Mouse (Mus musculus) kidney, postnatal 0 days (tissue): ENCODE measurements around the gene Unc119b. TPM values are rescaled to one million over a fixed set of nuclear protein-coding genes. Genes with fewer than 3 reads are reported as not detected.
"Not testable (repeated sequence)": the region's sequence is repeated elsewhere in the genome, so short reads cannot be mapped to it uniquely, and the experiment has no call there.

ENCODE experiments used
- ATAC-seq: fragments of 200-750 bp; cut with Nextera tagmentation; replicated peaks from 2 replicates; pipeline ENCODE4 v1.8.0; 2017; ENCODE audit warnings: low read depth, moderate number of reproducible peaks, moderate TSS enrichment, moderate library complexity; ENCODE audit not compliant: low FRiP score
- DNase-seq: peaks from one replicate; pipeline ENCODE4 v3.0.0-alpha.2; 2016; ENCODE audit warnings: low spot score
- H3K27ac ChIP-seq: fragments of 300-500 bp; sonication (generic); 2 replicates; pipeline ENCODE4 v1.5.1; 2014; ENCODE audit warnings: mild to moderate bottlenecking
- H3K27me3 ChIP-seq: fragments of 300-500 bp; sonication (generic); 2 replicates; pipeline ENCODE4 v1.6.1; 2014; ENCODE audit warnings: low read length, mixed read lengths; ENCODE audit not compliant: insufficient read depth
- H3K36me3 ChIP-seq: fragments of 300-500 bp; sonication (generic); 2 replicates; pipeline ENCODE4 v1.6.1; 2014; ENCODE audit warnings: low read length, mixed read lengths; ENCODE audit not compliant: insufficient read depth
- H3K4me1 ChIP-seq: fragments of 300-500 bp; sonication (generic); replicated peaks from 2 replicates; pipeline ENCODE4 v1.6.1; 2014; ENCODE audit warnings: antibody characterized with exemption, low read length, mixed read lengths; ENCODE audit not compliant: insufficient read depth
- H3K4me2 ChIP-seq: fragments of 300-500 bp; sonication (generic); 2 replicates; pipeline ENCODE4 v1.6.1; 2014; ENCODE audit warnings: mild to moderate bottlenecking, low read length, moderate library complexity, mixed read lengths
- H3K4me3 ChIP-seq: fragments of 300-500 bp; sonication (generic); replicated peaks from 2 replicates; pipeline ENCODE4 v1.5.1; 2014; ENCODE audit warnings: low read depth, low read length
- H3K9ac ChIP-seq: fragments of 300-500 bp; sonication (generic); 2 replicates; pipeline ENCODE4 v1.6.1; 2014; ENCODE audit warnings: low read depth, low read length
- H3K9me3 ChIP-seq: fragments of 300-500 bp; sonication (generic); replicated peaks from 2 replicates; pipeline ENCODE4 v1.6.1; 2016; ENCODE audit warnings: low read length, inconsistent platforms, mixed read lengths
- CTCF ChIP-seq: IDR thresholded peaks from 2 replicates; pipeline ENCODE4 v1.5.1; 2016; ENCODE audit warnings: antibody characterized with exemption, low read depth, mild to moderate bottlenecking, moderate library complexity
- WGBS: fragments of 180-500 bp; shearing (Covaris S2); extraction: QIAGEN DNeasy Blood & Tissue Kit; methylation state at CpG from one replicate; pipeline ENCODE4 v1.1.7; 2014; 5-methylcytosine and 5-hydroxymethylcytosine counted together
- polyA plus RNA-seq: library from polyadenylated mRNA; unstranded; fragments of >200 nt; fragmentation: Nextera tagmentation; extraction: Ambion mirVana; gene quantifications from 2 replicates; pipeline ENCODE4 v1.2.1, GENCODE M21; 2015

Gene Unc119b
- polyA plus RNA-seq, 1 experiment from 2014 or later = 40.8 TPM

DNA sequence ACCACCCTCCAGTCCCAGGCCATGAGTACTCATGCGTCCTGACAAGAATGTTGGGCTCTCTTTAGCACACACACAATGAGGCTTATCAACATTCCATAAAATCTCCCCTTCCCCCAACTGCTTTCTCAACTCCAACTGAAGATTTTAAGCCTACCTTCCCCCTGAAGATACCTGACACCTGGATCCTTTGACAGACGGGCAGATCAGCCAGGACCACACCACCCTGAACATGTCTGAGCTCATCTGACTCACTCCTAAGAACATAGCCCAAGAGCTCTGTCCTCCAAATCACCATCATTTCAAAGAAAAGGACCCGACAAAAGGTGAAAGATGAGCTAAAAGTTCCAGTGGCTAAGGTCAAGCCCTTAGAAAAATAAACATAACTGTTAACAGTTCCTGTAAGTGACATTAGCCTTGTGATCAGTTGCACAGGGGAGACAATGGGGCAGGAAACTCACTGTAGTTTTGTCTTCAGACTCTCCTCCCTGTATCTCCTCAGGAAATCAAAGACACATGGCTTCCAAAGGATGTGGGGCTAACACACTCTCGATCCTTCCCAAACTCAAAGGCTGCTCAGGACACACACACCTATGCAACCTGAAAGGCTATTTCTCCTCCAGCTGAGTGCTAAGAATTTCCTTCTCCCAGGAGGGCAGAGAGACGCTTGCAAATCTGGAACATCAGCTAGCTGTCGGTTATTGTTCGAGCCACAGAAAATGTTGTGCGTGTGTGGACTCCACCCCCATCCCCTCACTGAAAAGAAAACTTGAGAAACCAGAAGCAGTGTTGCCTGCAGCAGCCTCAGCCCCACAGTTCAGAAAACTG, 17.6 kb upstream of the Unc119b start:
- peak overlapping the region; percentile 14; the same call in 1 of the 2 replicates for H3K4me2 ChIP-seq
- H3K27ac ChIP-seq = peak overlapping the region; percentile 2; the same call in 1 of the 2 replicates
- H3K4me3 ChIP-seq = no peak overlapping the region
- H3K9me3 ChIP-seq = no peaks in the 10 kb centered on the region
- no peaks in the 10 kb centered on the region for H3K27me3 ChIP-seq
- peaks cover 25% of the 10 kb centered on the region for H3K36me3 ChIP-seq
- WGBS = 14% methylated on average over 8 of the region's 8 CpGs
- H3K4me1 ChIP-seq = peaks cover 34% of the 10 kb centered on the region
- H3K9ac ChIP-seq = no peak overlapping the region
- DNase-seq (no peak), ATAC-seq (no peak)
- TF ChIP-seq CTCF = no peak

- H3K9ac ChIP-seq = no peak overlapping the region
- DNase-seq (peak; percentile 87), ATAC-seq (peak; percentile 68)
- H3K4me1 ChIP-seq = peaks cover 34% of the 10 kb centered on the region
- H3K9me3 ChIP-seq = no peaks in the 10 kb centered on the region
- peak; percentile 15; the same call in 1 of the 2 replicates for TF ChIP-seq CTCF
- H3K27ac ChIP-seq = peak overlapping the region; percentile 73
- WGBS = 37% methylated on average over 13 of the region's 13 CpGs
- no peak overlapping the region for H3K4me3 ChIP-seq
- H3K27me3 ChIP-seq = no peaks in the 10 kb centered on the region
- peak overlapping the region; percentile 6; the same call in 1 of the 2 replicates for H3K4me2 ChIP-seq
- H3K36me3 ChIP-seq = peaks cover 30% of the 10 kb centered on the region
Observed at GRCm38 (mm10) chr5:115151457-115151856, 16.7 kb upstream of the Unc119b start.

GRCm38 (mm10) chr5:115150991-115151390, 16.2 kb upstream of the Unc119b start:
- Histone ChIP-seq H3K9ac (no peak overlapping the region), H3K4me2 (0 out of 2 replicates have a peak overlapping the region, but pooled peaks have one; percentile 6), H3K9me3 (no peaks in the 10 kb centered on the region), H3K4me3 (no peak overlapping the region), H3K27ac (peak overlapping the region; percentile 73), H3K36me3 (peaks cover 30% of the 10 kb centered on the region), H3K27me3 (no peaks in the 10 kb centered on the region), H3K4me1 (peaks cover 33% of the 10 kb centered on the region)
- WGBS = 48% methylated on average over 5 of the region's 5 CpGs
- ATAC-seq (no peak), DNase-seq (no peak)
- TF ChIP-seq CTCF = no peak

- ATAC-seq (no peak), DNase-seq (no peak)
- H3K27me3 ChIP-seq = no peaks in the 10 kb centered on the region
- no peaks in the 10 kb centered on the region for H3K9me3 ChIP-seq
- TF ChIP-seq CTCF = no peak
- WGBS = 86% methylated on average over 14 of the region's 14 CpGs
- H3K4me2 ChIP-seq = no peak overlapping the region
- H3K9ac ChIP-seq = no peak overlapping the region
- peaks cover 25% of the 10 kb centered on the region for H3K4me1 ChIP-seq
- no peak overlapping the region for H3K27ac ChIP-seq
- H3K36me3 ChIP-seq = peaks cover 33% of the 10 kb centered on the region
- H3K4me3 ChIP-seq = no peak overlapping the region
Observed at GRCm38 (mm10) chr5:115149675-115150459, 15.1 kb upstream of the Unc119b start.

- not testable (repeated sequence) for H3K27me3 ChIP-seq, H3K9me3 ChIP-seq, H3K4me3 ChIP-seq, ATAC-seq, H3K9ac ChIP-seq, DNase-seq, H3K27ac ChIP-seq, H3K4me2 ChIP-seq
- Histone ChIP-seq H3K4me1 (peaks cover 25% of the 10 kb centered on the region), H3K36me3 (peaks cover 33% of the 10 kb centered on the region)
- WGBS = no CpG with 5 or more reads among the region's 1 CpGs
Observed at GRCm38 (mm10) chr5:115148872-115149271, 14.1 kb upstream of the Unc119b start.

GRCm38 (mm10) chr5:115148378-115148777, 13.6 kb upstream of the Unc119b start:
- TF ChIP-seq CTCF = no peak
- WGBS = 91% methylated on average over 8 of the region's 8 CpGs
- H3K9ac ChIP-seq = no peak overlapping the region
- no peaks in the 10 kb centered on the region for H3K27me3 ChIP-seq
- H3K36me3 ChIP-seq = peaks cover 33% of the 10 kb centered on the region
- no peak overlapping the region for H3K4me3 ChIP-seq
- DNase-seq = no peak
- no peaks in the 10 kb centered on the region for H3K9me3 ChIP-seq
- ATAC-seq = no peak
- peaks cover 25% of the 10 kb centered on the region for H3K4me1 ChIP-seq
- no peak overlapping the region for H3K4me2 ChIP-seq
- H3K27ac ChIP-seq = no peak overlapping the region
